In the genomic region with DNA sequence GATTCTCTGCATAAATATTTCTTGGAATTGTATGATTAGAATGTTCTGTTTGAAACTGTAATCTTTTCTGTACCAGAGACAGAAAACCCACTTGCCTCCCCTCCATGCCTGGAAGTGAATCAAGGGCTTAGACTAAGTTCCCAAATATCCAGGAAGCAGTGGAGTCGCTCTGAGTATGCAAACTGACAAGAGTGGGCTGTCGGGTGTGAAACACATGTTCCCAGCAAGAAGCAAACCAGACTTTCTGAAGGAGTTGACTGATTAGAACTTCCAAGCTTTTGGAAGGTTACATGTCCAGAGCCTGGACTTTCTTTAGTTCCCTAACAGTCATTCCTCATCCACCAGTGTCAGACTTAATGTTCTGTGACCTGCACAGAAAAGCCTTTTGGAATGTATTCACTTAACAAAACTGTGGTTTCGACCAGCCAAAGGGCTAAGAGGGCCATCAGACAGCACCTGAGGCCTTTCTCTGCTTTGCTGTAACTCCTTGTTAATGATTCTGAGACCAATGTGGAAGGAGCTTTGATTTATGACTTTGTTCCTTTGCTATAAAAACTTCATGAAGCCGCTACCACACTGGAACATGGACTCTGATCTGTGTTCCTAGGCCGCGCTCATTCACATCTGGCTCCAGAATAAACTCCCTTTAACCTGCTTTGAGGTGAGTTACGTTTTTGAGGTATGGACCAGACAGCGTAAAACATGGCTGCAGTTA, we compare ENCODE assay signal across 19 mouse cellular contexts. TPM values are rescaled to one million over a fixed set of nuclear protein-coding genes. Genes with fewer than 3 reads are reported as not detected.
DNase-seq lines count a peak whose midpoint lies in the region; ATAC-seq lines count a peak whose summit lies in the region.
"Had no signal": no experiment of that assay in that cellular context is flagged by ENCODE, and none has a peak within 500 bp of the region (broad histone marks: within the 10 kb centered on the region; RNA-seq: fewer than 3 reads in every experiment).

No protein-coding gene starts in this region.

- H3K9ac ChIP-seq in midbrain, embryonic 11.5 days (ENCODE audit: low read length): no peak overlapping the region
- H3K9ac ChIP-seq: forebrain, postnatal 0 days; heart, embryonic 12.5 days; liver, embryonic 15.5 days; midbrain, embryonic 12.5 days had no signal

- no peaks in the 10 kb centered on the region for H3K27me3 ChIP-seq in midbrain, embryonic 11.5 days (ENCODE audit: control insufficient read depth, insufficient read depth, low read length)
- H3K27me3 ChIP-seq: midbrain, embryonic 12.5 days had no signal

- DNase-seq in ES-CJ7 (ENCODE audit: low read depth, low spot score): peak; percentile 1
- DNase-seq in forelimb bud, embryonic 11.5 days (ENCODE audit: low read depth, low spot score): peak; percentile 25
- peak; percentile 86 for DNase-seq in kidney, adult 9 months
- DNase-seq in kidney, postnatal 4 days: peak; percentile 28 to 42
- DNase-seq in ovary, postnatal 14 days (ENCODE audit: low spot score): no peak
- DNase-seq in right cerebral cortex, postnatal 10 days (ENCODE audit: low spot score in 2 of 2): no peak
- DNase-seq in midbrain, embryonic 11.5 days (ENCODE audit: low spot score, missing footprints): no peak
- DNase-seq: adrenal gland, postnatal 10 days; cerebellum, postnatal 10 days; forebrain, postnatal 0 days; gastrocnemius, postnatal 36 days; heart, postnatal 36 days; lung, postnatal 14 days; thymus, postnatal 14 days had no signal

- no peak for ATAC-seq in megakaryocyte-erythroid progenitor cell, adult 5-6 weeks (replicated peaks; ENCODE audit: low FRiP score, low TSS enrichment, poor library complexity, severe bottlenecking)
- ATAC-seq in midbrain, embryonic 11.5 days (ENCODE audit: low FRiP score): no peak
- ATAC-seq: forebrain, postnatal 0 days had no signal

- H3K4me3 ChIP-seq in midbrain, embryonic 11.5 days (ENCODE audit: low read depth, low read length): no peak overlapping the region
- H3K4me3 ChIP-seq: heart, embryonic 12.5 days; liver, embryonic 15.5 days; midbrain, embryonic 12.5 days; myocyte had no signal

- H3K4me2 ChIP-seq in midbrain, embryonic 11.5 days: no peak overlapping the region
- H3K4me2 ChIP-seq: heart, embryonic 12.5 days; liver, embryonic 15.5 days; midbrain, embryonic 12.5 days had no signal

- WGBS in midbrain, embryonic 11.5 days: 91% methylated on average over 8 of the region's 8 CpGs

- H3K4me1 ChIP-seq in midbrain, embryonic 11.5 days (ENCODE audit: control insufficient read depth, insufficient read depth, low read length): no peaks in the 10 kb centered on the region
- H3K4me1 ChIP-seq: heart, embryonic 12.5 days; midbrain, embryonic 12.5 days had no signal

- H3K36me3 ChIP-seq in midbrain, embryonic 11.5 days (ENCODE audit: control insufficient read depth, insufficient read depth, low read length): no peaks in the 10 kb centered on the region
- H3K36me3 ChIP-seq: midbrain, embryonic 12.5 days had no signal

- no peak overlapping the region for H3K27ac ChIP-seq in midbrain, embryonic 11.5 days (ENCODE audit: low read depth, low read length)
- H3K27ac ChIP-seq: liver, embryonic 15.5 days; midbrain, embryonic 12.5 days had no signal

- no peaks in the 10 kb centered on the region for H3K9me3 ChIP-seq in midbrain, embryonic 11.5 days (ENCODE audit: control insufficient read depth, low read length)
- H3K9me3 ChIP-seq: heart, embryonic 12.5 days; liver, embryonic 15.5 days; midbrain, embryonic 12.5 days had no signal

RNA-seq across cellular contexts. Expression of a gene that starts 12.6 kb away (rescaled TPM):
- total RNA-seq in megakaryocyte-erythroid progenitor cell, adult 5-6 weeks (2014; fragmentation: Nextera tagmentation): 44.1 and 53.7 TPM in 2 replicates
- total RNA-seq in megakaryocyte-erythroid progenitor cell, adult 5-6 weeks (2017): 44.9 and 106 TPM in 2 replicates
- 21.0 and 25.0 TPM in 2 replicates for polyA plus RNA-seq in midbrain, embryonic 11.5 days (2014; fragmentation: Nextera tagmentation; extraction: Ambion mirVana)

RNA-seq across cellular contexts. Expression of a gene that starts 12.8 kb away (rescaled TPM):
- 47.4 and 59.5 TPM in 2 replicates for total RNA-seq in megakaryocyte-erythroid progenitor cell, adult 5-6 weeks (2014; fragmentation: Nextera tagmentation)
- 31.1 and 56.9 TPM in 2 replicates for total RNA-seq in megakaryocyte-erythroid progenitor cell, adult 5-6 weeks (2017)
- 26.8 and 28.5 TPM in 2 replicates for polyA plus RNA-seq in midbrain, embryonic 11.5 days (2014; fragmentation: Nextera tagmentation; extraction: Ambion mirVana)

RNA-seq across cellular contexts. Expression of a gene that starts 17.0 kb away (rescaled TPM):
- 32.2 and 52.2 TPM in 2 replicates for total RNA-seq in megakaryocyte-erythroid progenitor cell, adult 5-6 weeks (2014; fragmentation: Nextera tagmentation)
- 7.8 and 14.8 TPM in 2 replicates for total RNA-seq in megakaryocyte-erythroid progenitor cell, adult 5-6 weeks (2017)
- polyA plus RNA-seq in midbrain, embryonic 11.5 days (2014; fragmentation: Nextera tagmentation; extraction: Ambion mirVana): 28.1 and 36.1 TPM in 2 replicates

RNA-seq across cellular contexts. Expression of a gene that starts 46.5 kb away (rescaled TPM):
- total RNA-seq in megakaryocyte-erythroid progenitor cell, adult 5-6 weeks (2014; fragmentation: Nextera tagmentation): 57.4 and 74.3 TPM in 2 replicates
- 82.3 and 102 TPM in 2 replicates for total RNA-seq in megakaryocyte-erythroid progenitor cell, adult 5-6 weeks (2017)
- 14.9 and 16.5 TPM in 2 replicates for polyA plus RNA-seq in midbrain, embryonic 11.5 days (2014; fragmentation: Nextera tagmentation; extraction: Ambion mirVana)

RNA-seq across cellular contexts. Expression of a gene that starts 52.7 kb away (rescaled TPM):
- 3.2 and 5.4 TPM in 2 replicates for total RNA-seq in megakaryocyte-erythroid progenitor cell, adult 5-6 weeks (2014; fragmentation: Nextera tagmentation)
- total RNA-seq in megakaryocyte-erythroid progenitor cell, adult 5-6 weeks (2017): 0.70 and 0.91 TPM in 2 replicates
- 12.7 and 13.5 TPM in 2 replicates for polyA plus RNA-seq in midbrain, embryonic 11.5 days (2014; fragmentation: Nextera tagmentation; extraction: Ambion mirVana)

Comparison
In these comparisons a context has a peak if more than half of its experiments do, and no peak if none do; other contexts are left out.
1. DNase-seq: peak in ES-CJ7 (single experiment), forelimb bud, embryonic 11.5 days (single experiment), kidney, adult 9 months (single experiment) and kidney, postnatal 4 days (2 of 2); none in ovary, postnatal 14 days (single experiment), right cerebral cortex, postnatal 10 days (0 of 2) and midbrain, embryonic 11.5 days (single experiment).